Mouse (Mus musculus): ENCODE measurements around the gene Gm5591. TPM values are rescaled to one million over a fixed set of nuclear protein-coding genes. Genes with fewer than 3 reads are reported as not detected.
"Not testable (repeated sequence)": the region's sequence is repeated elsewhere in the genome, so short reads cannot be mapped to it uniquely, and the experiment has no call there.

Gene Gm5591
- not detected in 2 replicates for polyA plus RNA-seq (2012; rRNA removed)

DNA sequence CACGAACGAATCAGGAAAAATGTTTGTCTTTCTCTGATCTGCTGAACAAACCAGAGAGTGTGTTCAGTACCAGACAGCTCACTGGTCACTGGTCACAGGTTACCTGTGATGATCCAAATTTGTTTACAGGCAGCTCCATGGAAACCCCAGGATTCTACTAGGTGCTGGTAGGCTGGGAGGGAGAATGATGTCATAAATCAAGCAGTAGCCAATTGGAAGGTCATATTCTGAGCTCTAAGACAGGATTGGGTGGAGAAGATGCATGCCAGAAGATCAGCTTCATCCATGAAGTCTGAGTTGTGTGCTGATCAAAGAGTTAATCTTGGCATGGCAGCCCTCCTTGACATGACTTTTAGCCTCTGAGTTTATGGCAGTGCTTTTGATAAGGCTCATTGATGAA lies at the start of gene Gm5591:
Gene Gm5591 (minus strand): TSS at position 101 of the 400 bp plus-strand sequence.
- WGBS, result 63% methylated on average over 2 of the region's 2 CpGs
- not testable (repeated sequence) for DNase-seq (ENCODE audit: low read depth in 1 of 2, low spot score in 2 of 2); H3K27me3 ChIP-seq (ENCODE audit: control insufficient read depth, insufficient read depth, low read length); H3K27ac ChIP-seq (ENCODE audit: insufficient read depth, low read length); H3K4me3 ChIP-seq (ENCODE audit: extremely low read depth, insufficient read depth, insufficient read length); H3K36me3 ChIP-seq (ENCODE audit: control insufficient read depth, insufficient read depth, low read length); H3K4me1 ChIP-seq (ENCODE audit: control insufficient read depth, insufficient read depth, insufficient read length)

DNA sequence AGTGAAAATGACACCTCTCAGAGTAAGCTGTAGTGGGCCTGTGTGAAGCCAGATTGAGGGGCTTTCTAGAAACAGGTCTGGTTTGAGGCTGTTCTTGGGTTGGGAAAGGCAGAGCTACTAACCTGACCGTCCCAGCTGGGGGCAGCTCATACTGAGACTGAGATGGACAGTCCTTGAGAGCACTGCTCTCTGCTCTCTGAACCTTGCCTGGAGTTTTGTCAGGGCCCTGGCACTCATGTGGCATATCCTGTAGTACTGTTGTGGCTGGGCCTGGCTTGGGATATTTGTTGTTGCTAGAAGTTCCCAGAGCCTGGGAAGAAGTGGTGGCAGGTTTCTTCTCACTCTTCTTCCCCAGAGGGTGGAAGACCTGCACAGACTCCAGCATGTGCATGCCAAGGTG lies 39.5 kb downstream of the Gm5591 start:
- WGBS, result 67% methylated on average over 1 of the region's 1 CpGs
- H3K27me3 ChIP-seq (ENCODE audit: control insufficient read depth, insufficient read depth, low read length); H3K4me1 ChIP-seq (ENCODE audit: control insufficient read depth, insufficient read depth, insufficient read length); H3K36me3 ChIP-seq (ENCODE audit: control insufficient read depth, insufficient read depth, low read length); H3K27ac ChIP-seq (ENCODE audit: insufficient read depth, low read length); H3K4me3 ChIP-seq (ENCODE audit: extremely low read depth, insufficient read depth, insufficient read length); DNase-seq (ENCODE audit: low read depth in 1 of 2, low spot score in 2 of 2): not testable (repeated sequence)

Data from spleen, adult 2 months (tissue).